Mouse (Mus musculus) left cerebral cortex, postnatal 14 days (tissue): ENCODE measurements around the gene Tex45. TPM values are rescaled to one million over a fixed set of nuclear protein-coding genes. Genes with fewer than 3 reads are reported as not detected.

Experiments
- DNase-seq, 2 experiments: peaks; one replicate each; pipeline ENCODE4 v3.0.0; 2021 to 2022; ENCODE audit warnings: low spot score in 2 of 2, mixed read lengths in 1 of 2
- intact Hi-C: fragments of 180-260 bp; cut with DNase I; formaldehyde crosslinking; loops from one replicate; pipeline ENCODE4 v1.15.1; 2025
- total RNA-seq, 2 experiments: library from RNA; stranded (reverse); gene quantifications; 2 replicates each; pipeline ENCODE4 v1.2.3; 2021

The Tex45 gene
- total RNA-seq, 2 experiments from 2014 or later = 0.21 to 0.53 TPM

GRCm38 (mm10) chr8:3522007-3522697, 51.5 kb downstream of the Tex45 start:
- intact Hi-C loops = no loop called here
- no peak for DNase-seq

DNA sequence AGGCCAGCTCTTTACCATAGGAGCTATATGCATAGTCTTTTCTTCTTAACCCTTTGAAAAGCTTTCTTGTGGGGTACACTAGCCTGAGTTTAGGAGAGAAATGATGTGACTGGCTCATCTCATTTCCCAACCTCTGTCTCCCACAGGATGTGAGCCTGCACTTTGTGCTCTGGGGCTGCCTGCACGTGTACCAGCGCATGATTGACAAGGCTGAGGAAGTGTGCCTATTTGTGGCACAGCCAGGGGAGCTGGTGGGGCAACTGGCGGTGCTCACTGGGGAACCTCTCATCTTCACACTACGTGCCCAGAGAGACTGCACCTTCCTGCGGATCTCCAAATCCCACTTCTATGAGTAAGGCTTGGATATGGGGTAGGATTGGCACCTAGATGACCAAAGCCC, 60.2 kb downstream of the Tex45 start:
- intact Hi-C loops = no loop called here
- no peak for DNase-seq

DNA sequence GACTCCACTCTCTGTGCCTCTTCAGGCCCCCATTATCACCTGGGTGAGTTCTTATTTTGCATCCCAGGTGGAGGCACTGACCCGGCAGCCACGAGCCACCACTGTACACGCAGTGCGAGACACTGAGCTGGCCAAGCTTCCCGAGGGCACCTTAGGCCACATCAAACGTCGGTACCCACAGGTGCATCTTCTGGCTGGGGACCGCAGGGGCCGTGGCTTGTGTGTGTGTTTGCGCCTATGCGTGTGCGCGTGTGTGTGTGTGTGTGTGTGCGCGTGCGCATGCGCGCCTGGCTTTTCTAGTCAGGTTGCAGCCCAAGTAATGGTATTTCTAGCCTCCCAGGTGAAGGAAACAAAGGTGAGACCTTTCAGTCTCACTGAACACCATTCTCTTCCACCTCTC, 61.3 kb downstream of the Tex45 start:
- intact Hi-C loops = no loop called here
- DNase-seq = no peak

- no peak for DNase-seq
- intact Hi-C loops = no loop called here
These were observed 65.6 kb downstream of the Tex45 start for GRCm38 (mm10) chr8:3536053-3536841.

Other genes with a start within 250 kb of the Tex45 start
- gene Insr, start 191.2 kb upstream of the Tex45 start, total RNA-seq = 10 to 100 TPM; 45.3 to 48.9 TPM
- not detected for gene A430078G23Rik, start 117.4 kb upstream of the Tex45 start, total RNA-seq
- gene Arhgef18, start 77.9 kb upstream of the Tex45 start, total RNA-seq = 10 to 100 TPM; 38.1 to 40.7 TPM
- 1 to 10 TPM in 1 of 2 experiments, under 1 TPM in 1; 0.74 to 1.2 TPM for gene Pex11g, start 3.2 kb upstream of the Tex45 start, total RNA-seq
- 10 to 100 TPM; 25.3 to 26.4 TPM for gene Zfp358, start 22.3 kb downstream of the Tex45 start, total RNA-seq
- gene Mcoln1, start 29.6 kb downstream of the Tex45 start, total RNA-seq = 10 to 100 TPM; 79.9 to 81.5 TPM
- gene Pnpla6, start 44.5 kb downstream of the Tex45 start, total RNA-seq = 10 to 100 TPM; 70.2 to 74.8 TPM
- not detected for gene C330021F23Rik, start 97.1 kb downstream of the Tex45 start, total RNA-seq
- 10 to 100 TPM; 45.8 to 45.9 TPM for gene Camsap3, start 116.4 kb downstream of the Tex45 start, total RNA-seq
- gene Xab2, start 150.5 kb downstream of the Tex45 start, total RNA-seq = 10 to 100 TPM; 32.7 to 34.4 TPM
- gene Pet100, start 150.7 kb downstream of the Tex45 start, total RNA-seq = 10 to 100 TPM; 88.1 to 92.9 TPM
- 1 to 10 TPM in 1 of 2 experiments, under 1 TPM in 1; 0.78 to 1.1 TPM for gene Pcp2, start 154.7 kb downstream of the Tex45 start, total RNA-seq
- gene Stxbp2, start 160.1 kb downstream of the Tex45 start, total RNA-seq = 10 to 100 TPM; 39.2 to 50.8 TPM
- gene Retn, start 184.9 kb downstream of the Tex45 start, total RNA-seq = under 1 TPM; 0.42 to 0.53 TPM
- under 1 TPM in 1 of 2 experiments, not detected in 1; 0.24 TPM for gene Mcemp1, start 194.9 kb downstream of the Tex45 start, total RNA-seq
- gene Fcor, start 201.5 kb downstream of the Tex45 start, total RNA-seq = 10 to 100 TPM; 16.3 to 18.6 TPM
- 10 to 100 TPM; 27.5 to 28.6 TPM for gene Trappc5, start 205.4 kb downstream of the Tex45 start, total RNA-seq
- not detected for gene Fcer2a, start 223.3 kb downstream of the Tex45 start, total RNA-seq
- gene Clec4g, start 249.8 kb downstream of the Tex45 start, total RNA-seq = not detected